Mouse (Mus musculus) neural tube, embryonic 11.5 days (tissue): Measurements from ENCODE around the gene Ccdc171. TPM values are rescaled to one million over a fixed set of nuclear protein-coding genes. Genes with fewer than 3 reads are reported as not detected.

Experiments used
- ATAC-seq: fragments of 200-750 bp; cut with Nextera tagmentation; 2 replicates; pipeline ENCODE4 v1.8.0; 2017; ENCODE audit warnings: moderate number of reproducible peaks, mild to moderate bottlenecking, moderate TSS enrichment, moderate library complexity; ENCODE audit not compliant: insufficient read depth, low FRiP score, low TSS enrichment
- DNase-seq: peaks from one replicate; pipeline ENCODE4 v3.0.0-alpha.2; 2015; ENCODE audit warnings: low spot score
- H3K27ac ChIP-seq: fragments of 300-500 bp; sonication (generic); 2 replicates; pipeline ENCODE4 v1.5.1; 2014; ENCODE audit warnings: low read depth, mild to moderate bottlenecking, low read length
- H3K27me3 ChIP-seq: fragments of 300-500 bp; sonication (generic); 2 replicates; pipeline ENCODE4 v1.6.1; 2014; ENCODE audit warnings: mild to moderate bottlenecking, low read length, mixed read lengths; ENCODE audit not compliant: control insufficient read depth, insufficient read depth
- H3K36me3 ChIP-seq: fragments of 300-500 bp; sonication (generic); 2 replicates; pipeline ENCODE4 v1.6.1; 2014; ENCODE audit warnings: mild to moderate bottlenecking, low read length, moderate library complexity, mixed read lengths; ENCODE audit not compliant: control insufficient read depth, insufficient read depth
- H3K4me1 ChIP-seq: fragments of 300-500 bp; sonication (generic); 2 replicates; pipeline ENCODE4 v1.6.1; 2014; ENCODE audit warnings: low read length, mixed read lengths; ENCODE audit not compliant: control insufficient read depth, insufficient read depth
- H3K4me2 ChIP-seq: fragments of 300-500 bp; sonication (generic); 2 replicates; pipeline ENCODE4 v1.6.1; 2014; ENCODE audit warnings: low read depth, mild to moderate bottlenecking, moderate library complexity
- H3K4me3 ChIP-seq: fragments of 300-500 bp; sonication (generic); 2 replicates; pipeline ENCODE4 v1.5.1; 2014; ENCODE audit warnings: low read depth, low read length
- H3K9ac ChIP-seq: fragments of 300-500 bp; sonication (generic); 2 replicates; pipeline ENCODE4 v1.6.1; 2014; ENCODE audit warnings: mild to moderate bottlenecking, low read length
- H3K9me3 ChIP-seq: fragments of 300-500 bp; sonication (generic); 2 replicates; pipeline ENCODE4 v1.6.1; 2016; ENCODE audit warnings: low read length; ENCODE audit not compliant: control insufficient read depth
- WGBS: fragments of 180-500 bp; shearing (Covaris S2); extraction: QIAGEN DNeasy Blood & Tissue Kit; methylation state at CpG from one replicate; pipeline ENCODE4 v1.1.7; 2014; 5-methylcytosine and 5-hydroxymethylcytosine counted together
- polyA plus RNA-seq: library from polyadenylated mRNA; unstranded; fragments of >200 nt; fragmentation: Nextera tagmentation; extraction: Ambion mirVana; gene quantifications from 2 replicates; pipeline ENCODE4 v1.2.1, GENCODE M21; 2014

Gene Ccdc171
- polyA plus RNA-seq, 1 experiment from 2014 or later: 4.0 TPM

GRCm38 (mm10) chr4:83775136-83775535 lies 249.8 kb downstream of the Ccdc171 start:
- DNase-seq (no peak), ATAC-seq (no peak)
- H3K36me3 ChIP-seq: no peaks in the 10 kb centered on the region
- no peaks in the 10 kb centered on the region for H3K4me1 ChIP-seq
- 92% methylated on average over 6 of the region's 6 CpGs for WGBS
- no peak overlapping the region for H3K4me3 ChIP-seq
- H3K9ac ChIP-seq: no peak overlapping the region
- H3K27ac ChIP-seq: no peak overlapping the region
- H3K27me3 ChIP-seq: no peaks in the 10 kb centered on the region
- 0 out of 2 replicates have a peak, but pooled peaks cover 2% of the 10 kb centered on the region for H3K9me3 ChIP-seq
- no peak overlapping the region for H3K4me2 ChIP-seq

GRCm38 (mm10) chr4:83780044-83780443 lies 254.7 kb downstream of the Ccdc171 start:
- no peak overlapping the region for H3K4me3 ChIP-seq
- H3K27ac ChIP-seq: no peak overlapping the region
- H3K4me2 ChIP-seq: no peak overlapping the region
- H3K4me1 ChIP-seq: no peaks in the 10 kb centered on the region
- H3K36me3 ChIP-seq: no peaks in the 10 kb centered on the region
- no peaks in the 10 kb centered on the region for H3K27me3 ChIP-seq
- H3K9me3 ChIP-seq: 0 out of 2 replicates have a peak, but pooled peaks cover 2% of the 10 kb centered on the region
- DNase-seq (no peak), ATAC-seq (no peak)
- WGBS: 97% methylated on average over 4 of the region's 4 CpGs
- H3K9ac ChIP-seq: no peak overlapping the region

GRCm38 (mm10) chr4:83785115-83785514 lies 259.8 kb downstream of the Ccdc171 start:
- no peak for ATAC-seq

GRCm38 (mm10) chr4:83791811-83792210 lies 266.5 kb downstream of the Ccdc171 start:
- Histone ChIP-seq H3K9me3 (no peaks in the 10 kb centered on the region), H3K4me1 (no peaks in the 10 kb centered on the region; the same call in 1 of the 2 replicates), H3K4me2 (no peak overlapping the region), H3K27me3 (no peaks in the 10 kb centered on the region), H3K9ac (no peak overlapping the region), H3K36me3 (no peaks in the 10 kb centered on the region), H3K4me3 (no peak overlapping the region), H3K27ac (no peak overlapping the region)
- DNase-seq (peak; percentile 11), ATAC-seq (no peak)
- 34% methylated on average over 13 of the region's 13 CpGs for WGBS

More at GRCm38 (mm10) chr4:83785115-83785514, 259.8 kb downstream of the Ccdc171 start:
- Histone ChIP-seq H3K4me1 (no peaks in the 10 kb centered on the region), H3K27ac (no peak overlapping the region), H3K4me2 (no peak overlapping the region), H3K27me3 (no peaks in the 10 kb centered on the region), H3K9ac (no peak overlapping the region), H3K36me3 (no peaks in the 10 kb centered on the region), H3K9me3 (no peaks in the 10 kb centered on the region), H3K4me3 (no peak overlapping the region)
- no peak for DNase-seq
- 93% methylated on average over 2 of the region's 2 CpGs for WGBS

- H3K36me3 ChIP-seq: no peaks in the 10 kb centered on the region
- H3K9me3 ChIP-seq: no peaks in the 10 kb centered on the region
- peak; percentile 67 for DNase-seq
- H3K4me1 ChIP-seq: no peaks in the 10 kb centered on the region; the same call in 1 of the 2 replicates
- H3K27me3 ChIP-seq: no peaks in the 10 kb centered on the region
- 0 out of 2 replicates have a peak overlapping the region, but pooled peaks have one; percentile 5 for H3K4me2 ChIP-seq
- no peak overlapping the region for H3K9ac ChIP-seq
- peak; percentile 75 for ATAC-seq
- WGBS: 28% methylated on average over 9 of the region's 9 CpGs
- H3K27ac ChIP-seq: no peak overlapping the region; the same call in 1 of the 2 replicates
- H3K4me3 ChIP-seq: no peak overlapping the region
Measured at GRCm38 (mm10) chr4:83794315-83794922, 269.1 kb downstream of the Ccdc171 start.

GRCm38 (mm10) chr4:83794930-83795459 lies 269.6 kb downstream of the Ccdc171 start:
- no peaks in the 10 kb centered on the region for H3K9me3 ChIP-seq
- H3K36me3 ChIP-seq: no peaks in the 10 kb centered on the region
- no peaks in the 10 kb centered on the region for H3K27me3 ChIP-seq
- WGBS: 26% methylated on average over 5 of the region's 5 CpGs
- H3K27ac ChIP-seq: peak overlapping the region; percentile 17; the same call in 1 of the 2 replicates
- H3K9ac ChIP-seq: no peak overlapping the region; the same call in 1 of the 2 replicates
- DNase-seq (peak; percentile 20), ATAC-seq (peak; percentile 38; the same call in 1 of the 2 replicates)
- H3K4me2 ChIP-seq: no peak overlapping the region
- no peaks in the 10 kb centered on the region; the same call in 1 of the 2 replicates for H3K4me1 ChIP-seq
- H3K4me3 ChIP-seq: no peak overlapping the region

- DNase-seq (no peak), ATAC-seq (no peak)
- Histone ChIP-seq H3K27me3 (no peaks in the 10 kb centered on the region), H3K4me1 (no peaks in the 10 kb centered on the region; the same call in 1 of the 2 replicates), H3K4me3 (no peak overlapping the region), H3K27ac (no peak overlapping the region), H3K36me3 (no peaks in the 10 kb centered on the region), H3K4me2 (no peak overlapping the region), H3K9me3 (no peaks in the 10 kb centered on the region), H3K9ac (no peak overlapping the region)
- 88% methylated on average over 14 of the region's 14 CpGs for WGBS
Measured at GRCm38 (mm10) chr4:83797976-83798375, 272.6 kb downstream of the Ccdc171 start.

GRCm38 (mm10) chr4:83798674-83799430 lies 273.5 kb downstream of the Ccdc171 start:
- 86% methylated on average over 21 of the region's 21 CpGs for WGBS
- no peak for DNase-seq
- H3K9ac ChIP-seq: no peak overlapping the region
- H3K4me2 ChIP-seq: no peak overlapping the region
- H3K27me3 ChIP-seq: no peaks in the 10 kb centered on the region
- H3K9me3 ChIP-seq: no peaks in the 10 kb centered on the region
- no peaks in the 10 kb centered on the region for H3K36me3 ChIP-seq
- no peak for ATAC-seq
- H3K4me1 ChIP-seq: no peaks in the 10 kb centered on the region; the same call in 1 of the 2 replicates
- no peak overlapping the region for H3K27ac ChIP-seq
- no peak overlapping the region for H3K4me3 ChIP-seq
